Mouse (Mus musculus) right cerebral cortex, adult 2 months (tissue): ENCODE results near the gene Gm21366.
"Not testable (repeated sequence)": the region's sequence is repeated elsewhere in the genome, so short reads cannot be mapped to it uniquely, and the experiment has no call there.

Experiments
- DNase-seq, 2 experiments: peaks; one replicate each; pipeline ENCODE4 v3.0.0; 2021 to 2022; ENCODE audit warnings: low spot score in 2 of 2

Gm21366 gene

DNA sequence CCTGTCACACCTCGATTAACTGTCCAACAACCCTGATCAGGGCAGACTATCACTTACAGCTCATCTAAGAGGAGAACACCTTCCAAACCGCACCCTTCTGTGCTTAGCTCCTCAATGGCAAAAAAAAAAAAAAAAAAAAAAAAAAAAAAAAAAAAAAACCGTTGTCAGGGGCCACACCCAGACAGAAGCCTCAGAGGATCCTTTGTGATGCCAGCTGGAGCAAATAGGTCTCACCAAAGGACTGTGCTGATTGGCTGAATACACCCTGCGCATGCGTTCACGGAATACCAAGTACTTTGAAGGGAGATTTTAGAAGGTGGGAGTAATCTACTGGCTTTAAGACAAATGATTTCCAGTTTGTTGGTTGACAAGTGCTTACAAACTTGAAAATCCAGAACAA, at the start of gene Gm21366:
Gene Gm21366, minus strand, starts transcription at position 101 of the 400 bp plus-strand sequence.
- not testable (repeated sequence) for DNase-seq
